Mouse (Mus musculus): ENCODE results near the gene Psmg4.

Psmg4 gene

DNA sequence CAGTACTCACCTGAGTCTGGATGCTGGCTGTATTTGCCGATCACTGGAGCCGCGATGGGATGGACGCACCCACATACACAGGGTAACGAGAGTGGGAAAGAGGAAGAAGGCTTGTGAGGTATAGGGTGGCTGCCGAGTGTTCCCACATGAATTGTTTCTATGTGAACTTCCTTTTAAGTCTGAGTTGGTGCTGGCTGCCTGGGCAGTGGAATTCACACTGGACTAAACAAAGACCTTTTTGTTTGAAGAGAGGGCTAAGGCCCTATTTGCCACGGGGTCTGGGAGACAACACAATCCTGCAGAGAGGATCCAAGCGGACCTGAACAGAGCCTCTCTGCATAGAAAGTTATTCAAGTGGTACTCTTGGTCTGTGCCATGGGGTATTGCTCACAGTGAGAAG is 30.6 kb downstream of the Psmg4 start:
- no peak for DNase-seq (ENCODE audit: low read depth, low spot score)

DNA sequence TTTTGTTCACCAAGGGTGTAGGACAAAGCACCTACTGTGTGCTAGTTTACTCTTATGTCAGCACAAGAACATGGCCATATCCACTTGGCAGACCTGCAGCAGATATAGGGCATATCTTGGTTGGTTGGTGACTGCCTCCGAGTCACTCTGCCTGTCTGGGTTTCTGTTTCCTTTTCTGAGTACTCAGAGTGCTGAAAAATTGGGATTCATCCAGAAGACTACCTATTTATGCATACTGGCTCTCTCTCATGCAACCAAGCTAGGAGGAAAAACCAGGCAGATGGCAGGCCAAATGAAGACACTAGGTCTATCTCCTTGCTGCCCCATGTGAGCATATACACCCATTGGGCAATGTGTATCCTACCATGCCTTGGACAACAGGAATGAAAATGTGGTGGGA is 32.9 kb downstream of the Psmg4 start:
- peak; percentile 30 for DNase-seq (ENCODE audit: low read depth, low spot score)

DNA sequence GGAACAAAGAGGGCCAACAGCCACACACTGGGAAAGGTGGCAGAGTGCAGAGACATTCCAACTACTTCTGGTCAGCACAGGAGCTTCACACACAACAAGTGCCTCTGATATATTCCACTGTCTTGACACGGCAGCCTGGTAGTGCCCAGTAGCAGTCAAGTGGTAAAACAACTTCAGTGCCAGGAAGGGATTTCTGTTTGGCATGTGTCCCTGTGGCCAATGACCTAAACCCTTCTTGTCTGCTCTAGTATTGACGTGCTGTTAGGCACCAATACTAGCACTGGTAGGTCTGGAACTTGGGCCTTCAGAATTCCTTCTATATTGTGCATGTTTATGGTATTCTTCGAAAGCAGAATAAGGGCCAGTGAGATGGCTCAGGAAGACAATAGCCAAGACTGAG is 42.5 kb downstream of the Psmg4 start:
- DNase-seq (ENCODE audit: low read depth, low spot score), result peak; percentile 25

GRCm38 (mm10) chr13:34207714-34208470 is 45.1 kb downstream of the Psmg4 start:
- DNase-seq (ENCODE audit: low read depth, low spot score), result no peak

DNA sequence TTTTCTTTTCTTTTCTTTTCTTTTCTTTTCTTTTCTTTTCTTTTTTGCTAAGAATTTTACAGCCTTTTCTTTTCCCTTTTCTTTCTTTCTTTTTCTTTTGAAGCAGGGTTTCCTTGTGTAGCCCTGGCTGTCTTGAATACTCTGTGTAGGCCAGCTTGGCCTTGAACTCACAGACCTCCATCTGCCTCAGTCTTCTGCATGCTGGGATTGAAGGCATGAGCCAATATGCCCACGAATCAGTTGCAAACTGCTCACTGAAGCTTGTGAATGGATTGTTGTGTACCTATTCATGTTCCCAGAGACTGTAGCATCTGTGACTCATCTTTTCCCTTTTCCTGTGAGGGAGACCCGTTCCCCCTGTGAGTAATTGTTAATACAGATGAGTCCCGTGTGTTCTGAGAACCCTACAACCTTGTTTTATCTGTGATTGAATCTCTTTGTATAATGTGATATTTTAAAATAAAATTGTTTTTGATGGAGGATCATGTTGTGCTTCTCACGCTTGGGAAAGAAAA is 48.6 kb downstream of the Psmg4 start:
- no peak for DNase-seq (ENCODE audit: low read depth, low spot score)

GRCm38 (mm10) chr13:34212735-34213212 is 50.0 kb downstream of the Psmg4 start:
- DNase-seq (ENCODE audit: low read depth, low spot score), result no peak

DNA sequence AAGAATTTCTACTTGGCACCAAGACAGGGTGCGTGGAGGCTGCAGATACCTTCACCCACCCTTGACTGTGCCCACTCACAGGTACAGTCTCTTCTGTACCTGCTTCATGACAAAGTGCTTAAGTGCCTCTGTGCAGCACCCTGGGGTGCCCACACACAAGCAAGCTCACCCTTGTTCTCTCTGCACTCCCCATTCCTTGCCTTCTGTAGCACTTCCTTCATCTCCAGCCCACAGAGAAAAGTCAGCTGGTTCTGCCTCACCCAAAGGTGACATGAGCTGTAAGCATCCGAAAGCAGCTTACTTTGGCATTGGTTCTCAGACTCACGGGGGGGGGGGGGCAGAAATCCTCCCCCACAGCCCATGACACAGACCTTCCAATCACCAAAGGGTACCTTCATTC is 52.1 kb downstream of the Psmg4 start:
- no peak for DNase-seq (ENCODE audit: low read depth, low spot score)

GRCm38 (mm10) chr13:34218776-34219175 is 56.0 kb downstream of the Psmg4 start:
- DNase-seq (ENCODE audit: low read depth, low spot score), result no peak

- DNase-seq (ENCODE audit: low read depth, low spot score), result no peak
These were observed 57.0 kb downstream of the Psmg4 start for GRCm38 (mm10) chr13:34219728-34220127.

- peak; percentile 51 for DNase-seq (ENCODE audit: low read depth, low spot score)
These were observed 60.2 kb downstream of the Psmg4 start for GRCm38 (mm10) chr13:34222985-34223384.

GRCm38 (mm10) chr13:34226940-34227339 is 64.2 kb downstream of the Psmg4 start:
- DNase-seq (ENCODE audit: low read depth, low spot score), result no peak

Measured in skeletal muscle tissue, adult 2 months (tissue).